19 mouse cellular contexts compared by ENCODE assay signal in the genomic region with DNA sequence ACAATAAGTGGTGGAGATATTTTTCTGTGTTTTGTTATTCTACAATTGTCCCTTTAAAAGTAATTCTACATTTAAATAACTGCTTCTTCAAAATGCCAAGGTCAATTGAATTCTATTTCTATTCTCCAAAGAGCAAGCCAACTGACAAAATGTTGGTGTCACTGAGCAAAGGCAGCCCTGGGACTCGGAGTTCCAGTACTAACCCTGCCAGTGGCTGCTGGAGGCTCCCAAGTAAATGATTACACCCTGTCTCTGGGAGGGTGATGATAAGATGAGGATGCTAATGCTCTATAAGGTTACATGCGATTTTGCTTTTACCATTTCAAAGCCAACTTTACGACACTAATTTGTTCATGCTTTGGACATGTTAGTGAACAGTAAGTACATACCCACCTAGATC. TPM values are rescaled to one million over a fixed set of nuclear protein-coding genes. Genes with fewer than 3 reads are reported as not detected.
"Had no signal": no experiment of that assay in that cellular context is flagged by ENCODE, and none has a peak within 500 bp of the region (broad histone marks: within the 10 kb centered on the region; RNA-seq: fewer than 3 reads in every experiment).

No protein-coding gene starts in this region.

- H3K27ac ChIP-seq: layer of hippocampus, adult 2 months; limb, embryonic 12.5 days; liver, embryonic 13.5 days; lung, embryonic 15.5 days; macrophage; neural tube, embryonic 13.5 days; stomach, embryonic 15.5 days had no signal

- H3K9ac ChIP-seq: limb, embryonic 12.5 days; liver, embryonic 13.5 days; liver, postnatal 0 days; lung, embryonic 15.5 days; neural tube, embryonic 13.5 days; stomach, embryonic 15.5 days had no signal

- DNase-seq: kidney, postnatal 10 days; kidney, postnatal 4 days; liver; liver, embryonic 13.5 days; liver, postnatal 0 days; lung, postnatal 14 days; retina, postnatal 1 day; right cerebral cortex, postnatal 14 days; thymus, adult 2 months had no signal

- H3K27me3 ChIP-seq: limb, embryonic 12.5 days; liver, embryonic 13.5 days; lung, embryonic 15.5 days; megakaryocyte, embryonic 14.5 days; neural tube, embryonic 13.5 days; stomach, embryonic 15.5 days had no signal

- ATAC-seq: liver, postnatal 0 days; midbrain, embryonic 16.5 days had no signal

- H3K4me3 ChIP-seq: layer of hippocampus, adult 2 months; limb, embryonic 12.5 days; liver, embryonic 13.5 days; lung, embryonic 15.5 days; megakaryocyte, embryonic 14.5 days; neural tube, embryonic 13.5 days; stomach, embryonic 15.5 days had no signal

- H3K9me3 ChIP-seq: limb, embryonic 12.5 days; liver, embryonic 13.5 days; lung, embryonic 15.5 days; neural tube, embryonic 13.5 days; stomach, embryonic 15.5 days had no signal

- H3K4me1 ChIP-seq: limb, embryonic 12.5 days; lung, embryonic 15.5 days; megakaryocyte, embryonic 14.5 days; neural tube, embryonic 13.5 days; stomach, embryonic 15.5 days had no signal

- H3K4me2 ChIP-seq: limb, embryonic 12.5 days; liver, embryonic 13.5 days; lung, embryonic 15.5 days; midbrain, embryonic 11.5 days; neural tube, embryonic 13.5 days; stomach, embryonic 15.5 days had no signal

RNA-seq across cellular contexts. Expression of gene Gm28778, which starts 27.0 kb away (rescaled TPM):
- total RNA-seq: layer of hippocampus, postnatal 10 days had no signal
- polyA plus RNA-seq: limb, embryonic 12.5 days; liver, embryonic 13.5 days; liver, postnatal 0 days; lung, embryonic 15.5 days; macrophage; midbrain, embryonic 11.5 days; midbrain, embryonic 16.5 days; neural tube, embryonic 13.5 days; stomach, embryonic 15.5 days had no signal
